Mouse (Mus musculus): ENCODE measurements around the gene Zfp286. TPM values are rescaled to one million over a fixed set of nuclear protein-coding genes. Genes with fewer than 3 reads are reported as not detected.

The Zfp286 gene
- 0.19 and 0.56 TPM in 2 replicates for polyA plus RNA-seq (2012; rRNA removed)

GRCm38 (mm10) chr11:62788935-62789616 lies at the start of gene Zfp286:
TSS of gene Zfp286 (minus strand) at chr11:62789462.
- DNase-seq (ENCODE audit: low read depth, low spot score), result no peak
- 10% methylated on average over 34 of the region's 34 CpGs for WGBS

GRCm38 (mm10) chr11:62831906-62832305 lies 42.6 kb upstream of the Zfp286 start:
- DNase-seq (ENCODE audit: low read depth, low spot score), result no peak

- 92% methylated on average over 2 of the region's 2 CpGs for WGBS
- no peak for DNase-seq (ENCODE audit: low read depth, low spot score)
Observed at GRCm38 (mm10) chr11:62830387-62830786, 41.1 kb upstream of the Zfp286 start.

GRCm38 (mm10) chr11:62827911-62828310 lies 38.6 kb upstream of the Zfp286 start:
- WGBS, result 81% methylated on average over 3 of the region's 3 CpGs
- DNase-seq (ENCODE audit: low read depth, low spot score), result no peak

- DNase-seq (ENCODE audit: low read depth, low spot score), result peak; percentile 63
- 41% methylated on average over 4 of the region's 4 CpGs for WGBS
Observed at GRCm38 (mm10) chr11:62827135-62827534, 37.9 kb upstream of the Zfp286 start.

- no peak for DNase-seq (ENCODE audit: low read depth, low spot score)
- 27% methylated on average over 6 of the region's 6 CpGs for whole genome bisulfite sequencing
Observed at GRCm38 (mm10) chr11:62826106-62826733, 37.0 kb upstream of the Zfp286 start.

GRCm38 (mm10) chr11:62825222-62826105 lies 36.2 kb upstream of the Zfp286 start:
- DNase-seq (ENCODE audit: low read depth, low spot score), result peak; percentile 55
- 28% methylated on average over 9 of the region's 9 CpGs for WGBS

GRCm38 (mm10) chr11:62824211-62824610 lies 34.9 kb upstream of the Zfp286 start:
- WGBS, result 20% methylated on average over 7 of the region's 7 CpGs
- DNase-seq (ENCODE audit: low read depth, low spot score), result peak; percentile 67

- 9% methylated on average over 5 of the region's 5 CpGs for WGBS
- no peak for DNase-seq (ENCODE audit: low read depth, low spot score)
Observed at GRCm38 (mm10) chr11:62821893-62822292, 32.6 kb upstream of the Zfp286 start.

- DNase-seq (ENCODE audit: low read depth, low spot score), result peak; percentile 43
Observed at GRCm38 (mm10) chr11:62820661-62821437, 31.6 kb upstream of the Zfp286 start.

GRCm38 (mm10) chr11:62820059-62820541 lies 30.8 kb upstream of the Zfp286 start, which contains the start of gene Trim16:
TSS of gene Trim16 (plus strand) at chr11:62820231.
- peak; percentile 91 for DNase-seq (ENCODE audit: low read depth, low spot score)
- 1% methylated on average over 15 of the region's 15 CpGs for WGBS

More at GRCm38 (mm10) chr11:62820661-62821437, 31.6 kb upstream of the Zfp286 start:
- 2% methylated on average over 16 of the region's 16 CpGs for WGBS

GRCm38 (mm10) chr11:62819059-62819686 lies 29.9 kb upstream of the Zfp286 start:
- DNase-seq (ENCODE audit: low read depth, low spot score), result no peak
- WGBS, result 59% methylated on average over 8 of the region's 8 CpGs

GRCm38 (mm10) chr11:62816591-62816990 lies 27.3 kb upstream of the Zfp286 start:
- 15% methylated on average over 6 of the region's 6 CpGs for WGBS
- DNase-seq (ENCODE audit: low read depth, low spot score), result no peak

- 89% methylated on average over 1 of the region's 1 CpGs for WGBS
- no peak for DNase-seq (ENCODE audit: low read depth, low spot score)
Observed at GRCm38 (mm10) chr11:62815438-62815837, 26.2 kb upstream of the Zfp286 start.

- no peak for DNase-seq (ENCODE audit: low read depth, low spot score)
- WGBS, result 46% methylated on average over 4 of the region's 4 CpGs
Observed at GRCm38 (mm10) chr11:62814625-62815024, 25.4 kb upstream of the Zfp286 start.

GRCm38 (mm10) chr11:62813970-62814624 lies 24.8 kb upstream of the Zfp286 start:
- WGBS, result 41% methylated on average over 6 of the region's 6 CpGs
- DNase-seq (ENCODE audit: low read depth, low spot score), result no peak

- 18% methylated on average over 1 of the region's 1 CpGs for WGBS
- DNase-seq (ENCODE audit: low read depth, low spot score), result no peak
Observed at GRCm38 (mm10) chr11:62813497-62813896, 24.2 kb upstream of the Zfp286 start.

- no peak for DNase-seq (ENCODE audit: low read depth, low spot score)
- WGBS, result 85% methylated on average over 6 of the region's 6 CpGs
Observed at GRCm38 (mm10) chr11:62812268-62812667, 23.0 kb upstream of the Zfp286 start.
